27 mouse cellular contexts compared by ENCODE assay signal in genomic region chr9:67771293-67771692, GRCm38 (mm10). TPM values are rescaled to one million over a fixed set of nuclear protein-coding genes. Genes with fewer than 3 reads are reported as not detected.
A peak's percentile ranks its signal among the peaks of the same experiment; 100 is the strongest.
DNase-seq lines count a peak whose midpoint lies in the region; ATAC-seq and TF ChIP-seq lines count a peak whose summit lies in the region.
"Had no signal": no experiment of that assay in that cellular context is flagged by ENCODE, and none has a peak within 500 bp of the region (broad histone marks: within the 10 kb centered on the region; RNA-seq: fewer than 3 reads in every experiment).

No protein-coding gene starts in this region.

- no peak for DNase-seq in heart, embryonic 10.5 days (ENCODE audit: low spot score)
- no peak for DNase-seq in heart, adult 18-20 months
- DNase-seq in lung, embryonic 14.5 days = peak; percentile 71
- DNase-seq in lung, postnatal 14 days = no peak
- peak; percentile 57 for DNase-seq in lung, postnatal 25 days (ENCODE audit: low spot score)
- DNase-seq in adrenal gland, postnatal 14 days = no peak
- DNase-seq: adrenal gland, adult 8-10 months; B cell, adult 2 months; cerebellum, adult 11-12 months; cerebellum, adult 9-10 months; cerebellum, postnatal 36 days; gastrocnemius, adult 2 months; gastrocnemius, postnatal 25 days; heart, postnatal 4 days had no signal

- peaks cover 4% of the 10 kb centered on the region; the same call in 1 of the 2 replicates for H3K27me3 ChIP-seq in heart, embryonic 10.5 days (ENCODE audit: insufficient read depth, poor library complexity, severe bottlenecking)
- H3K27me3 ChIP-seq in lung, embryonic 14.5 days (ENCODE audit: insufficient read depth, low read length) = no peaks in the 10 kb centered on the region
- H3K27me3 ChIP-seq in stomach, embryonic 16.5 days (ENCODE audit: control insufficient read depth, insufficient read depth, low read length) = no peaks in the 10 kb centered on the region
- H3K27me3 ChIP-seq in intestine, embryonic 16.5 days (replicated peaks; ENCODE audit: control insufficient read depth, insufficient read depth, low read length) = no peaks in the 10 kb centered on the region
- H3K27me3 ChIP-seq: embryonic facial prominence, embryonic 15.5 days; hindbrain, embryonic 12.5 days had no signal

- 23% methylated on average over 7 of the region's 7 CpGs for WGBS in heart, embryonic 10.5 days
- WGBS in lung, embryonic 14.5 days = 13% methylated on average over 7 of the region's 7 CpGs
- 33% methylated on average over 7 of the region's 7 CpGs for WGBS in stomach, embryonic 16.5 days
- WGBS in intestine, embryonic 16.5 days = 19% methylated on average over 7 of the region's 7 CpGs

- H3K9me3 ChIP-seq in heart, embryonic 10.5 days = no peaks in the 10 kb centered on the region
- H3K9me3 ChIP-seq in lung, embryonic 14.5 days (ENCODE audit: low read depth, low read length) = no peaks in the 10 kb centered on the region
- H3K9me3 ChIP-seq in stomach, embryonic 16.5 days (replicated peaks; ENCODE audit: control insufficient read depth, low read length) = no peaks in the 10 kb centered on the region
- no peaks in the 10 kb centered on the region for H3K9me3 ChIP-seq in intestine, embryonic 16.5 days (ENCODE audit: control insufficient read depth, low read length)
- H3K9me3 ChIP-seq: embryonic facial prominence, embryonic 15.5 days; forebrain, embryonic 10.5 days; G1E; hindbrain, embryonic 12.5 days had no signal

- H3K4me2 ChIP-seq in lung, embryonic 14.5 days = 0 out of 2 replicates have a peak overlapping the region, but pooled peaks have one; percentile 3
- H3K4me2 ChIP-seq in stomach, embryonic 16.5 days (ENCODE audit: low read depth, low read length) = no peak overlapping the region
- no peak overlapping the region for H3K4me2 ChIP-seq in intestine, embryonic 16.5 days (ENCODE audit: low read depth, low read length)
- H3K4me2 ChIP-seq: embryonic facial prominence, embryonic 15.5 days; heart, embryonic 11.5 days; hindbrain, embryonic 12.5 days had no signal

- peaks cover 20% of the 10 kb centered on the region for H3K4me1 ChIP-seq in heart, embryonic 10.5 days
- H3K4me1 ChIP-seq in lung, embryonic 14.5 days (ENCODE audit: insufficient read depth) = peaks cover 5% of the 10 kb centered on the region
- peaks cover 2% of the 10 kb centered on the region; the same call in 1 of the 2 replicates for H3K4me1 ChIP-seq in stomach, embryonic 16.5 days (ENCODE audit: control insufficient read depth, insufficient read depth, low read length)
- no peaks in the 10 kb centered on the region for H3K4me1 ChIP-seq in intestine, embryonic 16.5 days (ENCODE audit: control insufficient read depth, insufficient read depth, low read length)
- H3K4me1 ChIP-seq: embryonic facial prominence, embryonic 15.5 days had no signal

- TF ChIP-seq CTCF in lung, embryonic 14.5 days (IDR thresholded peaks at IDR 0.05; ENCODE audit: low read depth) = no peak

- no peak overlapping the region for H3K9ac ChIP-seq in lung, embryonic 14.5 days
- H3K9ac ChIP-seq in stomach, embryonic 16.5 days (ENCODE audit: low read length) = no peak overlapping the region
- H3K9ac ChIP-seq in intestine, embryonic 16.5 days (ENCODE audit: low read depth, low read length) = no peak overlapping the region
- H3K9ac ChIP-seq: embryonic facial prominence, embryonic 15.5 days; hindbrain, embryonic 12.5 days had no signal

- H3K27ac ChIP-seq in heart, embryonic 10.5 days = 0 out of 2 replicates have a peak overlapping the region, but pooled peaks have one; percentile 16
- H3K27ac ChIP-seq in lung, embryonic 14.5 days (ENCODE audit: low read depth) = peak overlapping the region; percentile 81
- peak overlapping the region; percentile 60; the same call in 1 of the 2 replicates for H3K27ac ChIP-seq in stomach, embryonic 16.5 days (ENCODE audit: low read length)
- H3K27ac ChIP-seq in intestine, embryonic 16.5 days (ENCODE audit: low read length) = no peak overlapping the region
- H3K27ac ChIP-seq: embryonic facial prominence, embryonic 15.5 days; forebrain, embryonic 10.5 days; gastrocnemius, adult 2 months; hindbrain, embryonic 12.5 days had no signal

- peak; percentile 73; the same call in 1 of the 2 replicates for ATAC-seq in lung, embryonic 14.5 days (ENCODE audit: insufficient read depth)
- ATAC-seq in stomach, embryonic 16.5 days (ENCODE audit: insufficient read depth, low FRiP score) = peak; percentile 70; the same call in 1 of the 2 replicates
- ATAC-seq in intestine, embryonic 16.5 days = no peak
- ATAC-seq: CD4-positive, CD25-positive, alpha-beta regulatory T cell, adult 4 months; forebrain, embryonic 14.5 days; hindbrain, embryonic 16.5 days had no signal

- H3K36me3 ChIP-seq in heart, embryonic 10.5 days = no peaks in the 10 kb centered on the region
- no peaks in the 10 kb centered on the region for H3K36me3 ChIP-seq in lung, embryonic 14.5 days (ENCODE audit: insufficient read depth)
- H3K36me3 ChIP-seq in stomach, embryonic 16.5 days (ENCODE audit: control insufficient read depth, insufficient read depth, low read length) = no peaks in the 10 kb centered on the region
- H3K36me3 ChIP-seq in intestine, embryonic 16.5 days (ENCODE audit: control insufficient read depth, insufficient read depth, low read length) = no peaks in the 10 kb centered on the region
- H3K36me3 ChIP-seq: embryonic facial prominence, embryonic 15.5 days; forebrain, embryonic 10.5 days; G1E; hindbrain, embryonic 12.5 days had no signal

- no peak overlapping the region for H3K4me3 ChIP-seq in heart, embryonic 10.5 days
- no peak overlapping the region for H3K4me3 ChIP-seq in lung, embryonic 14.5 days (ENCODE audit: low read depth, low read length)
- no peak overlapping the region for H3K4me3 ChIP-seq in stomach, embryonic 16.5 days (replicated peaks; ENCODE audit: low read length)
- H3K4me3 ChIP-seq in intestine, embryonic 16.5 days (ENCODE audit: low read length) = no peak overlapping the region
- H3K4me3 ChIP-seq: embryonic facial prominence, embryonic 15.5 days; erythroblast, embryonic 14.5 days; forebrain, embryonic 10.5 days; gastrocnemius, adult 2 months; hindbrain, embryonic 12.5 days had no signal

RNA-seq across cellular contexts. Expression of gene C2cd4b, which starts 12.1 kb away (rescaled TPM):
- polyA plus RNA-seq in heart, embryonic 10.5 days (2016; fragmentation: Nextera tagmentation; extraction: Ambion mirVana) = 2.3 and 2.8 TPM in 2 replicates
- under 1 TPM; 0.52 to 0.72 TPM for total RNA-seq in heart, adult 18-20 months (2021)
- 1.1 and 1.7 TPM in 2 replicates for polyA plus RNA-seq in lung, embryonic 14.5 days (2014; fragmentation: Nextera tagmentation; extraction: Ambion mirVana)
- polyA plus RNA-seq in stomach, embryonic 16.5 days (2015; fragmentation: Nextera tagmentation; extraction: Ambion mirVana) = not detected in 2 replicates
- 0.45 and 0.78 TPM in 2 replicates for total RNA-seq in adrenal gland, postnatal 14 days (2021)
- 0.11 TPM in 1 of 2 replicates, not detected in the other for polyA plus RNA-seq in intestine, embryonic 16.5 days (2015; fragmentation: Nextera tagmentation; extraction: Ambion mirVana)
- total RNA-seq: G1E; gastrocnemius, adult 2 months; granulocyte monocyte progenitor cell, adult 5-6 weeks had no signal
- polyA plus RNA-seq: CD4-positive, CD25-positive, alpha-beta regulatory T cell, adult 4 months; embryonic facial prominence, embryonic 11.5 days; erythroblast, embryonic 14.5 days; forebrain, embryonic 10.5 days; G1E had no signal

Comparison
In these comparisons a context has a peak if more than half of its experiments do, and no peak if none do; other contexts are left out.
1. DNase-seq: peak in lung, embryonic 14.5 days (single experiment) and lung, postnatal 25 days (single experiment); none in heart, embryonic 10.5 days (single experiment), heart, adult 18-20 months (0 of 2), lung, postnatal 14 days (single experiment) and adrenal gland, postnatal 14 days (single experiment).